Mouse (Mus musculus): ENCODE measurements around the gene Agpat1. TPM values are rescaled to one million over a fixed set of nuclear protein-coding genes. Genes with fewer than 3 reads are reported as not detected.
A peak's percentile ranks its signal among the peaks of the same experiment; 100 is the strongest.

The Agpat1 gene
- total RNA-seq, 2 experiments from 2014 or later: 61.5 to 63.2 TPM

- DNase-seq: peak; percentile 84 to 98
- intact Hi-C loops (cut with DNase I): no loop called here
Measured at GRCm38 (mm10) chr17:34603375-34604060, 544 bp upstream of the Agpat1 start, which contains the start of gene Rnf5. Rnf5 (minus strand) TSS chr17:34603690.

- intact Hi-C loops (cut with DNase I): no loop called here
- no peak for DNase-seq
Measured at GRCm38 (mm10) chr17:34604511-34605237, 612 bp downstream of the Agpat1 start.

- peak; percentile 96 to 97 for DNase-seq
- intact Hi-C loops (cut with DNase I): no loop called here
Measured at GRCm38 (mm10) chr17:34605609-34606008, 1.5 kb downstream of the Agpat1 start.

GRCm38 (mm10) chr17:34606186-34607039 is 2.4 kb downstream of the Agpat1 start:
- intact Hi-C loops (cut with DNase I): no loop called here

GRCm38 (mm10) chr17:34607997-34608396 is 3.9 kb downstream of the Agpat1 start:
- intact Hi-C loops (cut with DNase I): no loop called here
- no peak for DNase-seq

More at GRCm38 (mm10) chr17:34606186-34607039, 2.4 kb downstream of the Agpat1 start:
- no peak for DNase-seq

- no peak for DNase-seq
- intact Hi-C loops (cut with DNase I): no loop called here
Measured at GRCm38 (mm10) chr17:34611050-34611449, 7.0 kb downstream of the Agpat1 start.

- intact Hi-C loops (cut with DNase I): no loop called here
- no peak for DNase-seq
Measured at GRCm38 (mm10) chr17:34613054-34613645, 9.1 kb downstream of the Agpat1 start.

- no peak for DNase-seq
- intact Hi-C loops (cut with DNase I): no loop called here
Measured at GRCm38 (mm10) chr17:34613830-34614229, 9.8 kb downstream of the Agpat1 start.

GRCm38 (mm10) chr17:34615871-34616270 is 11.8 kb downstream of the Agpat1 start, which contains the start of gene Egfl8:
Egfl8 (minus strand) TSS chr17:34615971.
- DNase-seq: no peak
- intact Hi-C loops (cut with DNase I): loop anchor here (5.0 kb wide), 2 partner anchors 44 to 174 kb away; no protein-coding TSS in a partner anchor

- intact Hi-C loops (cut with DNase I): loop anchor here (5.0 kb wide), 2 partner anchors 47 to 177 kb away; no protein-coding TSS in a partner anchor
- DNase-seq: peak; percentile 48 to 55
Measured at GRCm38 (mm10) chr17:34618999-34619398, 14.9 kb downstream of the Agpat1 start.

- intact Hi-C loops (cut with DNase I): no loop called here
- no peak for DNase-seq
Measured at GRCm38 (mm10) chr17:34621006-34621405, 16.9 kb downstream of the Agpat1 start.

GRCm38 (mm10) chr17:34623161-34623560 is 19.1 kb downstream of the Agpat1 start:
- intact Hi-C loops (cut with DNase I): no loop called here

GRCm38 (mm10) chr17:34624981-34625380 is 20.9 kb downstream of the Agpat1 start:
- intact Hi-C loops (cut with DNase I): no loop called here
- DNase-seq: no peak

More at GRCm38 (mm10) chr17:34623161-34623560, 19.1 kb downstream of the Agpat1 start:
- DNase-seq: no peak

- intact Hi-C loops (cut with DNase I): no loop called here
- no peak for DNase-seq
Measured at GRCm38 (mm10) chr17:34626062-34626772, 22.2 kb downstream of the Agpat1 start.

- intact Hi-C loops (cut with DNase I): no loop called here
- no peak for DNase-seq
Measured at GRCm38 (mm10) chr17:34626773-34627092, 22.7 kb downstream of the Agpat1 start.

- intact Hi-C loops (cut with DNase I): no loop called here
- DNase-seq: peak; percentile 75 to 79
Measured at GRCm38 (mm10) chr17:34627093-34627942, 23.3 kb downstream of the Agpat1 start.

GRCm38 (mm10) chr17:34627943-34628643 is 24.0 kb downstream of the Agpat1 start, which contains the start of gene Ppt2:
Ppt2 (minus strand) TSS chr17:34628510.
- peak; percentile 32 to 55 for DNase-seq
- intact Hi-C loops (cut with DNase I): no loop called here

- intact Hi-C loops (cut with DNase I): no loop called here
- DNase-seq: no peak
Measured at GRCm38 (mm10) chr17:34628644-34628967, 24.5 kb downstream of the Agpat1 start.

All from gastrocnemius, postnatal 36 days (tissue).